Mouse (Mus musculus): ENCODE measurements around the gene Cyp2c54.
"Not testable (repeated sequence)": the region's sequence is repeated elsewhere in the genome, so short reads cannot be mapped to it uniquely, and the experiment has no call there.

The Cyp2c54 gene

GRCm38 (mm10) chr19:40073701-40074100 is at the start of gene Cyp2c54:
Cyp2c54 (minus strand) TSS chr19:40073827.
- ATAC-seq (ENCODE audit: insufficient number of reproducible peaks, low FRiP score, low TSS enrichment): no peak

DNA sequence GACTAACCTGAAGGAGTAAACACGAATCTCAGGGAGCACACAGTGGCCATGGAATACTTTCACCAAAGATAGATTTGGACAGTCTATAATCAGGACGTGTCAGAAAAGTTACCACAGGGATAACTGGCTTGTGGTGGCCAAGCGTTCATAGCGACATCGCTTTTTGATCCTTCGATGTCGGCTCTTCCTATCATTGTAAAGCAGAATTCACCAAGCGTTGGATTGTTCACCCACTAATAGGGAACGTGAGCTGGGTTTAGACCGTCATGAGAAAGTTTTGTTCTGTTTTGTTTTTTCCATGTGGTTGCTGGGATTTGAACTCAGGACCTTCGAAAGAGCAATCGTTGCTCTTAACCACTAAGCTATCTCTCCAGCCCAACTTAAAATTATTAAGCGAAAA is 46.0 kb upstream of the Cyp2c54 start:
- not testable (repeated sequence) for ATAC-seq (ENCODE audit: insufficient number of reproducible peaks, low FRiP score, low TSS enrichment)

DNA sequence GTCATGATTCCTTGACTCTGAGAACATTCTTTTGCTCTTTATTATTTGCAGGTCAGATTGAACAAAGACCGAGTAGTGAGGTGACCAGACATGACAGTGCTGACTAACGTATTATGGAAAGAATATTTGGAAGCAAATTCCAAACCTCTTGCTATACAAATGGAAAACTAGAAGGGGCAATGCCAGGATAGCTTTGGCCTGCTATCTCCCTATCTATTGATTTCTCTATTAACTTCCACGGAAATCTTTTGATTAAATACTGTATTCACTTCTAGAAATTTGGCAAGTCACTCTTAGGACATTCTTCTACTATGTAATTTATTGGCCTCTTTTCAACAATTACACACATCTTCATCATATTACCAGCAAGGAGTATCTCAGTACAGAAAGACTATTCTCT is 17.5 kb upstream of the Cyp2c54 start:
- no peak for ATAC-seq (ENCODE audit: insufficient number of reproducible peaks, low FRiP score, low TSS enrichment)

DNA sequence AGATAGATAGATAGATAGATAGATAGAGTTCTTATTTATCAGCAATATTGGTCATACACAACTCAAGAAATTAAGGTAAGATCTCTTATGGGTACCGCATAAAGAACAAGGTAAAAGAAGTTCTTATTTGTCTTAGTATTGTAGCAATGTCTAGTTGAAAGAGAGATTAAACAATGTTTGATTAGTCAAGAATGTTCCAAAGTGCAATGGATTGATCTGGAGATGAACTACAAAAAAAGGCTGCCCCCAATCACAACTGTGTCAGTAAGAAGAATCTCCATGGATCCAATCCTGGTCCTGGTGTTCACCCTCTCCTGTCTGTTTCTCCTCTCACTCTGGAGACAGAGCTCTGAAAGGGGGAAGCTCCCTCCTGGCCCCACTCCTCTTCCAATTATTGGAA is 15.8 kb upstream of the Cyp2c54 start, which contains the start of gene Cyp2c50:
Cyp2c50 (plus strand) TSS at position 268 of the 400 bp plus-strand sequence.
- ATAC-seq (ENCODE audit: insufficient number of reproducible peaks, low FRiP score, low TSS enrichment): not testable (repeated sequence)

- no peak for ATAC-seq (ENCODE audit: insufficient number of reproducible peaks, low FRiP score, low TSS enrichment)
Observed at GRCm38 (mm10) chr19:40088381-40088780, 14.8 kb upstream of the Cyp2c54 start.

GRCm38 (mm10) chr19:39992140-39992539 is 81.5 kb downstream of the Cyp2c54 start, which contains the start of gene Cyp2c37:
Cyp2c37 (plus strand) TSS chr19:39992424.
- not testable (repeated sequence) for ATAC-seq (ENCODE audit: insufficient number of reproducible peaks, low FRiP score, low TSS enrichment)

DNA sequence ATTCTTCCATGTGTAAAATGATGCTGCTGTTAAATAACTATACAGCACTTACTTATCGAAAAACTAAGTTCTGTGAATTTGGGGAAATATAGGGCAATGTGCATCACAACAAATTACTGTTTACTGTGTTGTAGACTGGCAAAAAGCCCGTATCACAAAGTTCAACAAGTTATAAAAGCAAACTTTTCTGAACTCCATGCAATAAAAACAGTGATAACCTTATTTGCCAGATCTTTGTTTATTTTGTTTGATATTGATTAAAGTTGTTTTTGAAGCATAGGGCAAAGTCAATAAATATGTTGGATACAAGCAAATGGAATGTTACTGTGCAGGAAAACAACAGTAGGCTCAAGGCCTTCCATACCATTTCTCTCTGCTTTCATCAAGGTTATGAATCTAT is 84.2 kb downstream of the Cyp2c54 start:
- ATAC-seq (ENCODE audit: insufficient number of reproducible peaks, low FRiP score, low TSS enrichment): no peak
